Mouse (Mus musculus): ENCODE measurements around the gene Ank. TPM values are rescaled to one million over a fixed set of nuclear protein-coding genes. Genes with fewer than 3 reads are reported as not detected.

The Ank gene
- polyA plus RNA-seq (2017; shearing (Covaris generic)): 3.6 TPM

GRCm38 (mm10) chr15:27466131-27467080, at the start of gene Ank:
TSS of gene Ank (plus strand) at chr15:27466677.

DNA sequence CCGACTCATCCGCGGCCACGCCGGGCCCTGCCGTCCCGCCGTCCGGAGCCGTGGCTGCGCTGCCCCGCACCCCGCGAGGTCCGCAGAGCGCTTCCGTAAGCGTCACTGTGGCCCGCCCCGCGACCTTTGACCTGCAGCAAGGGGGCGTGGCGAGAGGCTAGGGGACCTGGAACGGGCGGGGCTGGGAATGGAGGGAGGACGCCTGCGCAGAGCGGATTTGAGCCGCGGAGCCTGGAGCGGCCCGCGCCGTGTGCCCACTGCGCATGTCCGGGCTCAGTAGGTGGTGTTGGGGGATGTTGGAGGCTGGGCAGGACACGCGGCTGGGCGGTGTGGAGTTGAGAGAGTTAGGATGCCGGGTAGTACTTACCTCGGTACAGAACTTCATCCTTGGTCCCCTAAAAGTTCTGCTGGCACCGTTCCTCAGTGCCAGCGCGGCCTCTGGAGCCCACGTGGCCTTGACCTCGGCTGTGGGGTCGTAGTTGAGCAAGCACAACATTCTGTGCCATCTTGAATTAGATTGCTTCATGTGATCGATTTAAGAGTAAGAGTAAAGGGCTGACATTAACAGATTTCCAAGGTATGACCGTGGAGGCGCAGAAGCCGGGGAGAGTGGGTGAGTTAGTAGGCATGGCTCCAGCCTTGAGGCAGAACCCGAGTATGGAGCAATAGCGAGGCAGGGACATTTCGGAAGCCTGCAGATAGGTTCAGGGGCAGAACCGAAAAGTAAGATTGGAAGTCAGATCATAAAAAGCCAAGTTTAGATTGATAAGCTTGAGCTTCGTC, 164.3 kb downstream of the Ank start, which contains the start of gene Otulin:
TSS of gene Otulin (minus strand) at position 93 of the 783 bp plus-strand sequence.

Other genes starting within 250 kb of the Ank start
- 4.4 TPM for gene Otulin, start 164.0 kb downstream of the Ank start, polyA plus RNA-seq (2017; shearing (Covaris generic))
- gene Otulinl, start 214.9 kb downstream of the Ank start, polyA plus RNA-seq (2017; shearing (Covaris generic)): 139 TPM

Measured in activated CD4-positive, CD25-positive, alpha-beta regulatory T cell, adult 9 weeks (primary cell).